Mouse (Mus musculus) liver, embryonic 14.5 days (tissue): ENCODE data around the gene Hist3h2ba. TPM values are rescaled to one million over a fixed set of nuclear protein-coding genes. Genes with fewer than 3 reads are reported as not detected.

ENCODE experiments used
- ATAC-seq: fragments of 200-750 bp; cut with Nextera tagmentation; 2 replicates; pipeline ENCODE4 v1.8.0; 2017; ENCODE audit warnings: moderate number of reproducible peaks, mild to moderate bottlenecking, moderate library complexity; ENCODE audit not compliant: insufficient read depth
- DNase-seq, 3 experiments: peaks; one replicate each; pipeline ENCODE4 v3.0.0-alpha.2; 2012 to 2013; ENCODE audit warnings: low read depth in 3 of 3, low spot score in 3 of 3
- H3K27ac ChIP-seq: fragments of 300-500 bp; sonication (generic); 2 replicates; pipeline ENCODE4 v1.5.1; 2014; ENCODE audit warnings: moderate library complexity, mild to moderate bottlenecking, control low read depth, inconsistent platforms
- H3K27me3 ChIP-seq: fragments of 300-500 bp; sonication (generic); 2 replicates; pipeline ENCODE4 v1.6.1; 2014; ENCODE audit warnings: mild to moderate bottlenecking, low read length, moderate library complexity; ENCODE audit not compliant: control insufficient read depth, insufficient read depth
- H3K36me3 ChIP-seq: fragments of 300-500 bp; sonication (generic); replicated peaks from 2 replicates; pipeline ENCODE4 v1.6.1; 2014; ENCODE audit warnings: low read depth; ENCODE audit not compliant: control insufficient read depth, insufficient read depth
- H3K4me1 ChIP-seq, 2 experiments: fragments of 200-500 bp in 1 of 2; fragments of 300-500 bp in 1 of 2; sonication (generic) in 1 of 2; replicated peaks; 2 replicates each; pipeline ENCODE4 v1.6.1; 2012 to 2014; ENCODE audit warnings: antibody characterized with exemption in 1 of 2, inconsistent platforms in 1 of 2, low read length in 1 of 2; ENCODE audit not compliant: control insufficient read depth in 2 of 2, insufficient read depth in 2 of 2
- H3K4me2 ChIP-seq: fragments of 300-500 bp; sonication (generic); 2 replicates; pipeline ENCODE4 v1.6.1; 2014; ENCODE audit warnings: low read depth, mild to moderate bottlenecking, control low read depth, moderate library complexity
- H3K4me3 ChIP-seq, 2 experiments: fragments of 200-500 bp in 1 of 2; fragments of 300-500 bp in 1 of 2; sonication (generic) in 1 of 2; 2 replicates each; pipeline ENCODE4 v1.5.1; 2012 to 2014; ENCODE audit warnings: low read depth in 2 of 2, low read length in 2 of 2, mild to moderate bottlenecking in 2 of 2, control low read depth in 1 of 2, inconsistent platforms in 1 of 2, moderate library complexity in 1 of 2; ENCODE audit not compliant: insufficient read depth in 1 of 2
- H3K9ac ChIP-seq: fragments of 300-500 bp; sonication (generic); replicated peaks from 2 replicates; pipeline ENCODE4 v1.6.1; 2014; ENCODE audit warnings: mild to moderate bottlenecking, control low read depth, moderate library complexity
- H3K9me3 ChIP-seq: fragments of 300-500 bp; sonication (generic); 2 replicates; pipeline ENCODE4 v1.6.1; 2016; ENCODE audit warnings: low read length, mixed read lengths; ENCODE audit not compliant: control insufficient read depth
- CTCF ChIP-seq: IDR thresholded peaks from 2 replicates; pipeline ENCODE4 v1.5.1; 2016; ENCODE audit warnings: antibody characterized with exemption, low read depth, control low read depth
- EP300 ChIP-seq: IDR thresholded peaks from 2 replicates; pipeline ENCODE4 v1.6.1; 2016; ENCODE audit warnings: antibody characterized with exemption, low read depth
- WGBS: fragments of 180-500 bp; shearing (Covaris S2); extraction: QIAGEN DNeasy Blood & Tissue Kit; methylation state at CpG from one replicate; pipeline ENCODE4 v1.1.7; 2014; ENCODE audit not compliant: insufficient replicate concordance; 5-methylcytosine and 5-hydroxymethylcytosine counted together
- polyA plus RNA-seq, 2 experiments: library from polyadenylated mRNA; depleted of rRNA in 1 of 2; stranded (reverse) in 1 of 2; unstranded in 1 of 2; fragments of >200 nt; fragmentation: Nextera tagmentation in 1 of 2; extraction: Ambion mirVana in 1 of 2; gene quantifications; 2 replicates each; pipeline versions ENCODE4 v1.2.1 to v1.2.3; 2012 to 2014

Hist3h2ba gene
- polyA plus RNA-seq, 2 experiments: 6.0 to 15.7 TPM

DNA sequence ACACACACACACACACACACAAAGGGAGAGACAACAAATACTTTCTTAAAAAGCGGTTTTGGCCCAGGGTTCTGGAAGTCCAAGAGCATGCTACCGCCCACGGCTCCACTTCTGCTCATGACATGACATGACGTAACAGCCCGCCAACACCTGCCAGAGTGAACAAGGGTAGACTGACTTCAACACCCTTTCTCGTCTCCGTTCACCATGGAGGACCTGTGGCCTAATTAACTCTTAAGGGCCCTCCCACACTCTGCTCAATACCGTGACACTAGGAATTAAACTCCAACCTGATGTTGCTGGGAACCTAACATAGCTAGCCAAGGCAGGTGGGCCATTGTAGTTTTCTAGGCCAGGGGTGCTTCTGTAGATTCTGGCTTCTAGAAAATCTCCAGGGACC, 20.3 kb downstream of the Hist3h2ba start:
- Histone ChIP-seq H3K27ac (no peak overlapping the region), H3K4me2 (no peak overlapping the region), H3K4me1 (0 out of 4 replicates have a peak, but pooled peaks cover 0 to 4% of the 10 kb centered on the region in 2 experiments), H3K9ac (no peak overlapping the region), H3K27me3 (no peaks in the 10 kb centered on the region; the same call in 1 of the 2 replicates), H3K36me3 (no peaks in the 10 kb centered on the region), H3K4me3 (no peak overlapping the region), H3K9me3 (no peaks in the 10 kb centered on the region)
- no peak for DNase-seq
- WGBS: 74% methylated on average over 8 of the region's 8 CpGs
- ATAC-seq: no peak
- no peak for TF ChIP-seq CTCF
- no peak for TF ChIP-seq EP300

DNA sequence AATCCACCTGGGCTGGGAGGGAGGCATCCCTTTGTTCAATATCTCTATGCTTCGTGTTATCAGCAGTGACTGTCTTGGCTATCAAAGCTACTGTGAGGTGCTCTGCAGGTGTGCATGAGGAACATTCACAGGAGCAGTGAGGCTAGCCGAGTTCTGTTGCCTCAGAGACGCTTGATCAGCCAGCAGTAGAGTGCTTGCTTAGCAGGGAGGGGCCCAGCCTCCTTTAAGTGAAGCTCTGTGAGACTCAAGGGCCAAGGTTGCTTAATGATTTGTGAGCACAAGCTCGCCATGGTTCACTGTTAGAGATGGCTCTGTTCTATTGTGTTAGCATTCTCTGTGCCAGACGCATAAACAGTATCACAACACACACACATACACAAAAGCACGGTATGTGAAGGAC, 20.9 kb downstream of the Hist3h2ba start:
- Histone ChIP-seq H3K27ac (no peak overlapping the region), H3K36me3 (no peaks in the 10 kb centered on the region), H3K4me1 (0 out of 4 replicates have a peak, but pooled peaks cover 0 to 4% of the 10 kb centered on the region in 2 experiments), H3K9ac (no peak overlapping the region), H3K9me3 (no peaks in the 10 kb centered on the region), H3K4me2 (no peak overlapping the region), H3K27me3 (no peaks in the 10 kb centered on the region), H3K4me3 (no peak overlapping the region)
- 63% methylated on average over 6 of the region's 6 CpGs for WGBS
- TF ChIP-seq EP300 (no peak), CTCF (no peak)
- DNase-seq (no peak), ATAC-seq (no peak)

DNA sequence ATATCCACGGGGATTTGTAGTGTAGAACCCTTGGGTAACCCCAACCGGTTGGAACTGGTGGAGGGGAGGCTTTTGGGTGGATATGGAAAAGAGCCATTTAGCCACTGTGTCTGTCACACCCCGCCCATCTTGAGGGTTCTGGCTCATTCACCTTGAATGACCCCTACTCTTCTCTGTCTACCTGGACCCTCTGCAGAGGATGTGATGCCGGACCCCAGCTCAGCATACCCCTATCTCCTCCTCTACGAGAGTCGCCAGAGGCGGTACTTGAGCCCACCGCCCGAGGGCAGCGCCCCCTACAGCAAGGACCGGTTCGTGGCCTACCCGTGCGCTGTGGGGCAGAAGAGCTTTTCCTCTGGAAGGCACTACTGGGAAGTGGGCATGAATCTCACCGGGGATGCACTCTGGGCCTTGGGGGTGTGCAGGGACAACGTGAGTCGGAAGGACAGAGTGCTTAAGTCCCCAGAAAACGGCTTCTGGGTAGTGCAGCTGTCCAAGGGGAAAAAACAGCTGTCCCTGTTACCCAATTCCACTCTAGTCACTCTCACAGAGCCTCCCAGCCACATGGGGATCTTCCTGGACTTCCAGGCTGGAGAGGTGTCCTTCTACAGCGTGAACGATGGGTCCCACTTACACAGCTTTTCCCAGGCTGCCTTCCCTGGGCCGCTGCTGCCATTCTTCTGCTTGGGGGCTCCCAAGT, 22.3 kb downstream of the Hist3h2ba start:
- no peaks in the 10 kb centered on the region for H3K27me3 ChIP-seq
- no peak overlapping the region for H3K9ac ChIP-seq
- no peaks in the 10 kb centered on the region for H3K9me3 ChIP-seq
- TF ChIP-seq CTCF (peak; percentile 29; the same call in 1 of the 2 replicates), EP300 (no peak)
- DNase-seq: no peak
- peaks cover 0 to 2% of the 10 kb centered on the region in 2 experiments; a peak in 1 of 4 replicates for H3K4me1 ChIP-seq
- no peak overlapping the region for H3K27ac ChIP-seq
- H3K4me2 ChIP-seq: no peak overlapping the region
- ATAC-seq: no peak
- no peaks in the 10 kb centered on the region for H3K36me3 ChIP-seq
- 79% methylated on average over 21 of the region's 21 CpGs for WGBS
- no peak overlapping the region for H3K4me3 ChIP-seq

DNA sequence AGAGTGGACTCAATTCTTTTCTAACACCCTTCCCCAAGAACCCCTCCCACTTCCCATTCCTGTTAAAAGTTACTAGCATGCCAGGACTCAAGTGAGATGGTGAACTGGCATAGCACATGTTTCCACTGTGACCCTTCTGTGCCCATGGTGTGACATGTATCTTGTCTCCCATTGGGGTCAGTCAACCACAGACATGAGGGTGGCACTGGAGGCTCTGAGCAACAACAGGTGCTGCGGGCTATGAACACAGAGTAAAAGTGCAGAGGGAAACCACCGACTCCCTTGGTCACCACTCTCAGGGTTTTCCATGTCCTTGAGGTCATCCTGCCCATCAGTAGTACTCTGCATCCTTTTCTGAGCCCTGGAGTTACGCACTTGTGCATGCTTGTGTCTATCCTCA, 23.1 kb downstream of the Hist3h2ba start:
- no peaks in the 10 kb centered on the region for H3K27me3 ChIP-seq
- H3K4me2 ChIP-seq: no peak overlapping the region
- DNase-seq (no peak), ATAC-seq (no peak)
- no peak overlapping the region for H3K9ac ChIP-seq
- no peak overlapping the region for H3K4me3 ChIP-seq
- H3K9me3 ChIP-seq: no peaks in the 10 kb centered on the region
- WGBS: 78% methylated on average over 3 of the region's 3 CpGs
- TF ChIP-seq CTCF (no peak), EP300 (no peak)
- no peaks in the 10 kb centered on the region for H3K36me3 ChIP-seq
- peaks cover 0 to 3% of the 10 kb centered on the region in 2 experiments; a peak in 1 of 4 replicates for H3K4me1 ChIP-seq
- H3K27ac ChIP-seq: no peak overlapping the region

DNA sequence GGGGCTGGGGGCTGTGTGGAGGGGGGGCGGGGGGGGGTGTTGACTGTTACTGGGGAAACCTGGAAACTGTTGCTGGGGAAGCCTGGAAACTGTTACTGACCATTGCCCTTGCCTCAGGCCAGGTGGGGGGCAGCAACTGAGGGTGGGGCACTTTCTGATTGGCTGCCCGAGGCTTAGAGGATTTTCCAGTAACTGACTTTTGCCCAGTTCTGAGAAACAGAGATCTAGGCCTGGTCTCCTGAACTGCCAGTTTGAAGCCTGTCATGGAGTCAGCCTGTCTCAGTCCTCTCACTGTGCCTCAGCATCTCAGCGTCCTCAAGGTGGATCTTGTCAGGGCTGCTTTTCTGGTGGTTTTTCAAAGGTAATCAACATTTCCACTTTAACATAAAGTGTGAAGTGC, 25.7 kb downstream of the Hist3h2ba start:
- Histone ChIP-seq H3K27ac (no peak overlapping the region), H3K36me3 (no peaks in the 10 kb centered on the region), H3K4me1 (peaks cover 5 to 8% of the 10 kb centered on the region in 2 experiments), H3K9me3 (no peaks in the 10 kb centered on the region), H3K27me3 (no peaks in the 10 kb centered on the region), H3K4me3 (no peak overlapping the region), H3K4me2 (no peak overlapping the region), H3K9ac (no peak overlapping the region)
- WGBS: 65% methylated on average over 3 of the region's 3 CpGs
- TF ChIP-seq CTCF: no peak
- no peak for ATAC-seq
- DNase-seq: no peak
